Mouse (Mus musculus) stomach, embryonic 14.5 days (tissue): ENCODE data around the gene Phf3. TPM values are rescaled to one million over a fixed set of nuclear protein-coding genes. Genes with fewer than 3 reads are reported as not detected.

Source experiments
- ATAC-seq: fragments of 200-750 bp; cut with Nextera tagmentation; 2 replicates; pipeline ENCODE4 v1.8.0; 2017; ENCODE audit warnings: low read depth, moderate TSS enrichment; ENCODE audit not compliant: insufficient number of reproducible peaks, insufficient read depth, low FRiP score
- H3K27ac ChIP-seq: fragments of 300-500 bp; sonication (generic); 2 replicates; pipeline ENCODE4 v1.5.1; 2014; ENCODE audit warnings: mild to moderate bottlenecking, low read length, moderate library complexity, mixed read lengths
- H3K27me3 ChIP-seq: fragments of 300-500 bp; sonication (generic); 2 replicates; pipeline ENCODE4 v1.6.1; 2014; ENCODE audit warnings: low read length, control low read depth, mixed read lengths; ENCODE audit not compliant: control insufficient read depth, insufficient read depth
- H3K36me3 ChIP-seq: fragments of 300-500 bp; sonication (generic); 2 replicates; pipeline ENCODE4 v1.6.1; 2014; ENCODE audit warnings: mild to moderate bottlenecking, control low read depth, low read length, moderate library complexity, mixed read lengths; ENCODE audit not compliant: control insufficient read depth, insufficient read depth
- H3K4me1 ChIP-seq: fragments of 300-500 bp; sonication (generic); 2 replicates; pipeline ENCODE4 v1.6.1; 2014; ENCODE audit warnings: low read length, control low read depth, mixed read lengths; ENCODE audit not compliant: control insufficient read depth, insufficient read depth
- H3K4me2 ChIP-seq: fragments of 300-500 bp; sonication (generic); replicated peaks from 2 replicates; pipeline ENCODE4 v1.6.1; 2014; ENCODE audit warnings: low read depth, low read length, control low read depth
- H3K4me3 ChIP-seq: fragments of 300-500 bp; sonication (generic); 2 replicates; pipeline ENCODE4 v1.5.1; 2014; ENCODE audit warnings: low read depth, low read length, control low read depth
- H3K9ac ChIP-seq: fragments of 300-500 bp; sonication (generic); replicated peaks from 2 replicates; pipeline ENCODE4 v1.6.1; 2014; ENCODE audit warnings: low read depth, mild to moderate bottlenecking, control low read depth, low read length, moderate library complexity, mixed read lengths
- H3K9me3 ChIP-seq: fragments of 300-500 bp; sonication (generic); 2 replicates; pipeline ENCODE4 v1.6.1; 2016; ENCODE audit warnings: low read depth, low read length, control low read depth; ENCODE audit not compliant: control insufficient read depth
- WGBS: fragments of 180-500 bp; shearing (Covaris S2); extraction: QIAGEN DNeasy Blood & Tissue Kit; methylation state at CpG from one replicate; pipeline ENCODE4 v1.1.7; 2014; 5-methylcytosine and 5-hydroxymethylcytosine counted together
- polyA plus RNA-seq: library from polyadenylated mRNA; unstranded; fragments of >200 nt; fragmentation: Nextera tagmentation; extraction: Ambion mirVana; gene quantifications from 2 replicates; pipeline ENCODE4 v1.2.1, GENCODE M21; 2014

Gene Phf3
- 59.0 and 64.5 TPM in 2 replicates for polyA plus RNA-seq

DNA sequence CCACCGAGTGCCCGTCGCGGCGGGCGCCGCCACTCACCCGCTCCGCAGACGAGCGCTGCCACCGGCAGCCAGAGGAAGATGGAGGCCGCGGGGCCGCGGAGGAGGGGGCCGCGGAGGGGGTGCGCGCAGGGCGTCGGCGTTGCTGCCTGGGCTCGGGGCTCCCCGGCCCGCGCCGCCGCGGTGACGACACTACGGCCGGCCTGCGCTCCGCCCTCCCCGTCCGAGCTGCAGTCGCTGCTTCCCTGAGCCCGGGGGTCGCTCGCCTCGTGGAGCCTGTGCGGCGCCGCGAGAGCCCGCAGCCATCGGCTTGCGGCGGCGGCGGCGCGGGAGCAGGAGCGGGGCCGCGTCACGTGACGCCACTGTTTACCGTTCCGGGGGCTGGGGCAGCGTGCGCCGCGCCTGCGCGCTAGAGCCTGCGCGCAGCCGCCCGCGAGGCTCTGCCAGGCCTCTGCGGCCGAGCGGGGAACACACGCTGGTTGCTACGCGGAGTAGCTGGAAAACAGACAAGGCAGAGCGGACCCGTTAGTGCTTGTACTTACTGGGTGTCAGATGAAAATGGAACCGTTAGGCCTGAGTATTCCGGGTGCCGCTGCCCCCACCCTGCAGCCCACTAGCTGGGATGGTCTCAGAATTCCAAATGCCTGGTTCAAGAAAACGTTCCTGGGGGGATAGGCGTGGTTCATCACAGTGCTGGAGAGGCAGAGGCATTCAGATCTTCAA, at the start of gene Phf3:
Phf3 (minus strand) TSS at position 381 of the 720 bp plus-strand sequence.
- no peaks in the 10 kb centered on the region for H3K9me3 ChIP-seq
- no peaks in the 10 kb centered on the region for H3K27me3 ChIP-seq
- no peaks in the 10 kb centered on the region for H3K36me3 ChIP-seq
- H3K4me3 ChIP-seq: peak within 1 kb of the TSS; percentile 89
- H3K4me2 ChIP-seq: peak within 1 kb of the TSS; percentile 55
- under 1% methylated on average over 77 of the region's 85 CpGs for WGBS
- H3K9ac ChIP-seq: peak within 1 kb of the TSS; percentile 87
- H3K4me1 ChIP-seq: peaks cover 8% of the 10 kb centered on the region; the same call in 1 of the 2 replicates
- peak; percentile 93 for ATAC-seq
- peak within 1 kb of the TSS; percentile 97 for H3K27ac ChIP-seq

- no peak for ATAC-seq
- H3K9me3 ChIP-seq: peaks cover 11% of the 10 kb centered on the region; the same call in 1 of the 2 replicates
Observed at GRCm38 (mm10) chr1:30922237-30922636, 48.5 kb upstream of the Phf3 start.

DNA sequence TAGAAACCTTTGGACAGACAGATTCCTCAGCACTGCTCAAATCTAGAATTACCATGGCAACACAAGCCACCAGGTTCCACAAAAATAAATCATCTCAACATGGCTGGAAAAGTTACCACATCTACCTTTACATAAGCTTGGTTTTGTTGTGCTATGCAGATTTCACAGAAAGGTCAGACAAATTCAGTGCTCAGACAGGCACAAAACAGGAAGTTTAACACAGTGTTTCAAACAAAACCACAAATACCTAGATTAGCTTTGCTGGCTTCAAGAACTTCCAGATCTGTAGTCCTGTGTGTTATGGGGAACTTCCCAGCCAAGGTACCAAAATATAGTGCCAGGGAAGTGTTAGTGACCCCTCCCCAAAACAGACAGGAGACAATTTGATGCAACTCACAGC, 47.5 kb upstream of the Phf3 start:
- H3K27ac ChIP-seq: no peak overlapping the region
- H3K4me3 ChIP-seq: no peak overlapping the region
- no peak overlapping the region for H3K9ac ChIP-seq
- H3K9me3 ChIP-seq: peaks cover 11% of the 10 kb centered on the region; the same call in 1 of the 2 replicates
- no peak for ATAC-seq
- no peak overlapping the region for H3K4me2 ChIP-seq
- no peaks in the 10 kb centered on the region for H3K4me1 ChIP-seq
- H3K27me3 ChIP-seq: no peaks in the 10 kb centered on the region
- H3K36me3 ChIP-seq: no peaks in the 10 kb centered on the region

More at GRCm38 (mm10) chr1:30922237-30922636, 48.5 kb upstream of the Phf3 start:
- Histone ChIP-seq H3K27ac (no peak overlapping the region), H3K4me1 (no peaks in the 10 kb centered on the region), H3K9ac (no peak overlapping the region), H3K4me2 (no peak overlapping the region), H3K27me3 (no peaks in the 10 kb centered on the region), H3K36me3 (no peaks in the 10 kb centered on the region), H3K4me3 (no peak overlapping the region)
- 93% methylated on average over 3 of the region's 3 CpGs for WGBS

DNA sequence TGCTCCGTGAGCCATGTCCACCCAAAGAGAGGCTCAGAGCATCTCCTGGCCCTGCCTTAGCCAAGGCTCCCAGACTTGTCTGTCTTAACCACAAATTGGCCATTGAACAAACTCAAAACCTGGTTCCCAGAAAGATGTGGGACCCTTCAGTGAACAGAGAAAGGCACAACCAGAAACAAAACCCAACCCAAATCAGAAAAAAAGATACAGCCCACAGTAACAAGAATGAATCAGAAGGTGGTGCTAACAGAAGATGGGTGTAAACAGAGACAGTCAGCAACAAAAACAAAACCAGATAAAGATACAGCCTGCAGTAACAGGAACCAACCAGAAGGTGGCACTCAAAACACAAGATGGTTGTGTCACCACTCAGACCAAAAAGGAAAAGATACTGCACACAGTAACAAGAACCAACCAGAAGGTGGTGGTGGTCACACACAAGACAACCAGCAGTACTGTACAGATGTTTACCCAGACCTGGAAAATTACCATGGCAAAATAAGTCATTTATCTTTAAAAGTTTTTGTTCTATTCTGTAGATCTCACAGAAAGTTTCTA, 47.0 kb upstream of the Phf3 start:
- no peak for ATAC-seq
- H3K4me3 ChIP-seq: no peak overlapping the region
- WGBS: 85% methylated on average over 1 of the region's 1 CpGs
- no peak overlapping the region for H3K4me2 ChIP-seq
- no peak overlapping the region for H3K27ac ChIP-seq
- H3K9me3 ChIP-seq: peaks cover 11% of the 10 kb centered on the region; the same call in 1 of the 2 replicates
- H3K27me3 ChIP-seq: no peaks in the 10 kb centered on the region
- no peaks in the 10 kb centered on the region for H3K4me1 ChIP-seq
- H3K9ac ChIP-seq: no peak overlapping the region
- no peaks in the 10 kb centered on the region for H3K36me3 ChIP-seq

DNA sequence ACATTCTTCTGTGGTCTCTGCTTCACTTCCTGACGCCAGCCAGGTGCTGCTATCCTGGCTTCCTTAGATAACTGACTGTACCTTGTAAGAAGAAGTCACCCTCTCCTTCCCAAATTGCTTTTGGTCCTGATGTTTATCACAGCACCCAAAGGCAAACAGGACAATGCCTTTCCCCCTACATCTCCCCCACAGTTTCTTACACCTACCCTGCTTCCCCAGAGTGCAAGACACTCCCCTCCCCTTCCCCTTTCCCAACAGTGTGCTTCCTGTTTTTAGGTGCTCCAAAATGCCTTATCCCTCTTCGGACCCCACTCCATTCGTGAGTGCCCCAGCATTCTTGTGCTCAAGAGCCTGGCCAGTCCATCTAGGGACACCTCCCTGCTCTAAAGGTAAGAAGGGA, 36.5 kb upstream of the Phf3 start:
- Histone ChIP-seq H3K36me3 (no peaks in the 10 kb centered on the region), H3K27me3 (no peaks in the 10 kb centered on the region), H3K4me3 (no peak overlapping the region), H3K4me1 (no peaks in the 10 kb centered on the region), H3K27ac (no peak overlapping the region), H3K9me3 (no peaks in the 10 kb centered on the region), H3K9ac (no peak overlapping the region), H3K4me2 (no peak overlapping the region)
- 60% methylated on average over 3 of the region's 3 CpGs for WGBS
- ATAC-seq: no peak

GRCm38 (mm10) chr1:30908797-30909196, 35.1 kb upstream of the Phf3 start:
- Histone ChIP-seq H3K4me2 (no peak overlapping the region), H3K9ac (no peak overlapping the region), H3K4me3 (no peak overlapping the region), H3K36me3 (no peaks in the 10 kb centered on the region), H3K27me3 (no peaks in the 10 kb centered on the region), H3K9me3 (no peaks in the 10 kb centered on the region), H3K27ac (no peak overlapping the region), H3K4me1 (no peaks in the 10 kb centered on the region)
- ATAC-seq: no peak
- 44% methylated on average over 4 of the region's 4 CpGs for WGBS

DNA sequence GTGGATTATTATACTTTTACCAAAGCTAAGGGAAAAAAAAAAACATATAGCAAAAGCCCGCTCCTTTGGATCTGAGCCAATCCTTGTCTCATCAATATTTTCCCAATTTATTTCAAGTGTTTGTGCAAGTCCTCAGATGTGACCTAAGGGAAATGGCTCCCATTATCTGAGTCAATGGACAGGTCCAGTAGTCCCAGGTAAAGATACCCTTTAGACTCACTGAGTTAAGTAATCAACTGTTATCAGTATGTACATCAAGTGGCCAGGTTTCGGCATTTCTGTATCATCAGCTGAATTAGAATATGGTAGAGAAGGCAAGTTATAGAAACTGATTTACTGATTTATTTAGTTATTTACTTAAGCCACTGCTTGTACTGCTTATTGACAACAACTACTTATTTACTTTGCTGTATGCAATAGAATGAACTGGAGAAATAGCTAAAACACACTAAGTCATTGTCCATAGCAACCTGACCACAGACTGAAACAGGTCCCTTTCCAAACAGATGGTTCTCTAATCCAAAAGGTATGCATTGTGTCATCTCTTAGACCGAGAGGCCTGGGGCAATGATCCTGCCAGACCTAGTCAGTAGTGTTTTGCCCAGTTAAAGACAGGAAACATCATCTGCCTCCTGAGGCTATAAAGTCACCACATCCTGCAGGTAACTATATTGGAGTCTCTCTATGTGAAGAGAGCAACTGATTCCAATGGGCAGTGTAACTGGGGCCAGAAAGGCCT, 29.9 kb upstream of the Phf3 start:
- Histone ChIP-seq H3K27ac (no peak overlapping the region), H3K4me1 (no peaks in the 10 kb centered on the region), H3K4me2 (no peak overlapping the region), H3K9ac (no peak overlapping the region), H3K27me3 (no peaks in the 10 kb centered on the region), H3K36me3 (no peaks in the 10 kb centered on the region), H3K9me3 (no peaks in the 10 kb centered on the region), H3K4me3 (no peak overlapping the region)
- WGBS: 81% methylated on average over 3 of the region's 3 CpGs
- ATAC-seq: no peak

- Histone ChIP-seq H3K9me3 (no peaks in the 10 kb centered on the region), H3K4me3 (no peak overlapping the region), H3K4me2 (no peak overlapping the region), H3K36me3 (no peaks in the 10 kb centered on the region), H3K4me1 (no peaks in the 10 kb centered on the region), H3K27ac (no peak overlapping the region), H3K9ac (no peak overlapping the region), H3K27me3 (no peaks in the 10 kb centered on the region)
- ATAC-seq: no peak
- WGBS: 65% methylated on average over 2 of the region's 2 CpGs
Observed at GRCm38 (mm10) chr1:30898691-30899090, 25.0 kb upstream of the Phf3 start.
